Mouse (Mus musculus) forebrain, embryonic 12.5 days (tissue): ENCODE measurements around the gene Tyrp1. TPM values are rescaled to one million over a fixed set of nuclear protein-coding genes. Genes with fewer than 3 reads are reported as not detected.

ENCODE experiments used
- ATAC-seq: fragments of 200-750 bp; cut with Nextera tagmentation; 2 replicates; pipeline ENCODE4 v1.8.0; 2017; ENCODE audit warnings: moderate TSS enrichment; ENCODE audit not compliant: low FRiP score
- H3K27ac ChIP-seq: fragments of 300-500 bp; sonication (generic); 2 replicates; pipeline ENCODE4 v1.5.1; 2016; ENCODE audit warnings: mild to moderate bottlenecking
- H3K27me3 ChIP-seq: fragments of 300-500 bp; sonication (generic); 2 replicates; pipeline ENCODE4 v1.6.1; 2016; ENCODE audit warnings: mild to moderate bottlenecking
- H3K36me3 ChIP-seq: fragments of 300-500 bp; sonication (generic); replicated peaks from 2 replicates; pipeline ENCODE4 v1.6.1; 2016; ENCODE audit warnings: mild to moderate bottlenecking
- H3K4me1 ChIP-seq: fragments of 300-500 bp; sonication (generic); 2 replicates; pipeline ENCODE4 v1.6.1; 2016
- H3K4me2 ChIP-seq: fragments of 300-500 bp; sonication (generic); 2 replicates; pipeline ENCODE4 v1.6.1; 2016; ENCODE audit warnings: mild to moderate bottlenecking, moderate library complexity
- H3K4me3 ChIP-seq: fragments of 300-500 bp; sonication (generic); replicated peaks from 2 replicates; pipeline ENCODE4 v1.5.1; 2016; ENCODE audit warnings: mild to moderate bottlenecking
- H3K9ac ChIP-seq: fragments of 300-500 bp; sonication (generic); 2 replicates; pipeline ENCODE4 v1.6.1; 2016; ENCODE audit warnings: mild to moderate bottlenecking
- H3K9me3 ChIP-seq: fragments of 300-500 bp; sonication (generic); 2 replicates; pipeline ENCODE4 v1.6.1; 2016
- WGBS: fragments of 180-500 bp; shearing (Covaris S2); methylation state at CpG from one replicate; pipeline ENCODE4 v1.1.7; 2016; 5-methylcytosine and 5-hydroxymethylcytosine counted together
- polyA plus RNA-seq: library from polyadenylated mRNA; unstranded; fragments of >200 nt; fragmentation: Nextera tagmentation; extraction: Ambion mirVana; gene quantifications from 2 replicates; pipeline ENCODE4 v1.2.1, GENCODE M21; 2016

The Tyrp1 gene
- polyA plus RNA-seq = 0.14 and 0.93 TPM in 2 replicates

GRCm38 (mm10) chr4:80834050-80834449, at the start of gene Tyrp1:
TSS of gene Tyrp1 (plus strand) at chr4:80834123.
- Histone ChIP-seq H3K4me1 (no peaks in the 10 kb centered on the region), H3K9me3 (no peaks in the 10 kb centered on the region), H3K36me3 (no peaks in the 10 kb centered on the region), H3K27me3 (no peaks in the 10 kb centered on the region), H3K9ac (no peak within 1 kb of the TSS), H3K4me3 (no peak within 1 kb of the TSS), H3K4me2 (no peak within 1 kb of the TSS), H3K27ac (no peak within 1 kb of the TSS)
- no peak for ATAC-seq
- 23% methylated on average over 3 of the region's 3 CpGs for WGBS

- 77% methylated on average over 1 of the region's 1 CpGs for WGBS
- Histone ChIP-seq H3K9ac (no peak overlapping the region), H3K36me3 (no peaks in the 10 kb centered on the region), H3K9me3 (no peaks in the 10 kb centered on the region), H3K4me2 (no peak overlapping the region), H3K4me3 (no peak overlapping the region), H3K27ac (no peak overlapping the region), H3K4me1 (no peaks in the 10 kb centered on the region), H3K27me3 (no peaks in the 10 kb centered on the region)
- no peak for ATAC-seq
These were observed 45.6 kb upstream of the Tyrp1 start for GRCm38 (mm10) chr4:80788339-80788738.

DNA sequence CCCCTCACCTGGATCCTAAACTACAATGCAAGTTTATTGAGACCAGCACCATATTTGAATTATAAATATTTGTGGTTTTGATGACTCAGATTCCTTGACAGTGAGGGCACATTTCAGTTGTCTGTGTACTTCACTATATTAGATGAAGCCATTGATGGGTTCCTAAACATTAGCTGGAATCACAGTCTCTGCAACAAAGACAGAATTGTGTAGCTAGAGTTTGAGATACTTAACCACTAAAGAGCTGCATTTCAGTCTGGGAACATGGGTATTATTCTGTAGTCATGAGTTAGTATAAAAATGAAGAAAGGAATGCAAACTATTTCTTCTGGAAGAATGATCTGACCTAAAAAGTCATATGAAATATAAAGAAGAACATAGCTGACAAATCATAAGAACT, 14.4 kb upstream of the Tyrp1 start:
- Histone ChIP-seq H3K27me3 (no peaks in the 10 kb centered on the region), H3K36me3 (no peaks in the 10 kb centered on the region), H3K9ac (no peak overlapping the region), H3K4me3 (no peak overlapping the region), H3K27ac (no peak overlapping the region), H3K9me3 (no peaks in the 10 kb centered on the region), H3K4me2 (no peak overlapping the region), H3K4me1 (no peaks in the 10 kb centered on the region)
- ATAC-seq = no peak

DNA sequence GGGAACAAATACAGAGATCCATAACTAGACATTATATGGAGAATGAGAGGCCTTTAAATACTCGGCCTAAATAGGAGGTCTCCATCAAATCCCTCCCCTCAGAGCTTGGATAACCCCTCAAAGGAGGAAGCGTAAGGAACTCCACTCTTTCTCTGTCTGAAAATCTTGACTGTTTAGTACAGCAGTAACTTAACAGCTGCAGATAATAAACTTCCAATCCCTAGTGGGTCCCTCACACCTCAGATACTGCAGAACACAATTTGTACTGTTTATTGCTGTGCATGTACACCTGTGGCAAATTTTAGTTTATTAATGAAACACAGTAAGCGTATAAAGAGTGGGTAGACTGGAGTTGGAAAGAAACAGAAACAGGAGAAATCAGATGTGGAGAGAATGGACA, 12.0 kb upstream of the Tyrp1 start:
- H3K9me3 ChIP-seq = no peaks in the 10 kb centered on the region
- ATAC-seq = no peak
- H3K4me2 ChIP-seq = no peak overlapping the region
- H3K27ac ChIP-seq = no peak overlapping the region
- no peak overlapping the region for H3K4me3 ChIP-seq
- no peaks in the 10 kb centered on the region for H3K27me3 ChIP-seq
- WGBS = 87% methylated on average over 3 of the region's 3 CpGs
- H3K9ac ChIP-seq = no peak overlapping the region
- no peaks in the 10 kb centered on the region for H3K36me3 ChIP-seq
- no peaks in the 10 kb centered on the region for H3K4me1 ChIP-seq

- 50% methylated on average over 2 of the region's 2 CpGs for WGBS
- Histone ChIP-seq H3K9ac (no peak overlapping the region), H3K27me3 (no peaks in the 10 kb centered on the region), H3K4me1 (no peaks in the 10 kb centered on the region), H3K4me2 (no peak overlapping the region), H3K27ac (no peak overlapping the region), H3K36me3 (no peaks in the 10 kb centered on the region), H3K9me3 (no peaks in the 10 kb centered on the region), H3K4me3 (no peak overlapping the region)
- ATAC-seq = no peak
These were observed 5.7 kb upstream of the Tyrp1 start for GRCm38 (mm10) chr4:80828232-80828631.

- Histone ChIP-seq H3K4me1 (no peaks in the 10 kb centered on the region), H3K36me3 (no peaks in the 10 kb centered on the region), H3K9ac (no peak overlapping the region), H3K27ac (no peak overlapping the region), H3K27me3 (no peaks in the 10 kb centered on the region), H3K4me2 (no peak overlapping the region), H3K9me3 (no peaks in the 10 kb centered on the region), H3K4me3 (no peak overlapping the region)
- no peak for ATAC-seq
- WGBS = 89% methylated on average over 4 of the region's 4 CpGs
These were observed 5.4 kb downstream of the Tyrp1 start for GRCm38 (mm10) chr4:80839317-80839716.

- Histone ChIP-seq H3K9me3 (no peaks in the 10 kb centered on the region), H3K36me3 (no peaks in the 10 kb centered on the region), H3K4me3 (no peak overlapping the region), H3K27ac (no peak overlapping the region), H3K4me2 (no peak overlapping the region), H3K27me3 (no peaks in the 10 kb centered on the region), H3K9ac (no peak overlapping the region), H3K4me1 (no peaks in the 10 kb centered on the region)
- WGBS = 62% methylated on average over 1 of the region's 1 CpGs
- no peak for ATAC-seq
These were observed 8.1 kb downstream of the Tyrp1 start for GRCm38 (mm10) chr4:80841980-80842379.

- no peak overlapping the region for H3K4me2 ChIP-seq
- H3K9me3 ChIP-seq = no peaks in the 10 kb centered on the region
- no peaks in the 10 kb centered on the region for H3K27me3 ChIP-seq
- H3K9ac ChIP-seq = no peak overlapping the region
- no peak for ATAC-seq
- no peaks in the 10 kb centered on the region for H3K36me3 ChIP-seq
- no peak overlapping the region for H3K27ac ChIP-seq
- H3K4me1 ChIP-seq = no peaks in the 10 kb centered on the region
- H3K4me3 ChIP-seq = no peak overlapping the region
These were observed 9.8 kb downstream of the Tyrp1 start for GRCm38 (mm10) chr4:80843752-80844151.

- Histone ChIP-seq H3K27me3 (no peaks in the 10 kb centered on the region), H3K27ac (no peak overlapping the region), H3K4me2 (no peak overlapping the region), H3K4me1 (no peaks in the 10 kb centered on the region), H3K4me3 (no peak overlapping the region), H3K9me3 (no peaks in the 10 kb centered on the region), H3K36me3 (no peaks in the 10 kb centered on the region), H3K9ac (no peak overlapping the region)
- WGBS = 88% methylated on average over 3 of the region's 3 CpGs
- no peak for ATAC-seq
These were observed 12.1 kb downstream of the Tyrp1 start for GRCm38 (mm10) chr4:80846052-80846451.

GRCm38 (mm10) chr4:80852590-80853425, 18.9 kb downstream of the Tyrp1 start:
- 75% methylated on average over 7 of the region's 7 CpGs for WGBS
- H3K4me2 ChIP-seq = no peak overlapping the region
- no peaks in the 10 kb centered on the region for H3K9me3 ChIP-seq
- no peak for ATAC-seq
- H3K4me3 ChIP-seq = no peak overlapping the region
- H3K27me3 ChIP-seq = no peaks in the 10 kb centered on the region
- H3K36me3 ChIP-seq = no peaks in the 10 kb centered on the region
- no peak overlapping the region for H3K27ac ChIP-seq
- H3K9ac ChIP-seq = no peak overlapping the region
- H3K4me1 ChIP-seq = 0 out of 2 replicates have a peak, but pooled peaks cover 3% of the 10 kb centered on the region

DNA sequence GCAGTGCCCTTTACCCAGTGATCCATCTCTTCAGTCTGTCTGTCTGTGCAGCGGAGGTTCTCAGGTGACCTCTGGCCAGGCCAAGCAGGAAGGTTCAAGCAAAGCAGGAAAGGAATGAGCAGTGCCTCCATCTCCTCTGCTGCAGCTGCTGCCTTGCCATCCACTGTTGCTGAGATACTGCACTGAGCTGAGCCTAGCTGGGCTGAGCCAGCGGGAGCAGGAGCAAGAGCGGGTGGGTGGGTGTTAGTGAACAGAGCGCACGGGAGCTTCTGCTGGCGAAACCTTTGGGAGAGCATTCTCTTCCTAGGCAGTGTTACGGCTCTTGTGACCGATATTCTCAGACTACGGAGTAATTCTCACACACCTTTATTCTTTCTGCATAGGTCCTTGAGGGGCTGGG, 21.6 kb downstream of the Tyrp1 start:
- 79% methylated on average over 9 of the region's 9 CpGs for WGBS
- no peaks in the 10 kb centered on the region for H3K36me3 ChIP-seq
- no peak overlapping the region for H3K4me2 ChIP-seq
- ATAC-seq = no peak
- no peak overlapping the region for H3K4me3 ChIP-seq
- H3K4me1 ChIP-seq = 0 out of 2 replicates have a peak, but pooled peaks cover 3% of the 10 kb centered on the region
- no peaks in the 10 kb centered on the region for H3K27me3 ChIP-seq
- H3K27ac ChIP-seq = no peak overlapping the region
- no peak overlapping the region for H3K9ac ChIP-seq
- no peaks in the 10 kb centered on the region for H3K9me3 ChIP-seq

DNA sequence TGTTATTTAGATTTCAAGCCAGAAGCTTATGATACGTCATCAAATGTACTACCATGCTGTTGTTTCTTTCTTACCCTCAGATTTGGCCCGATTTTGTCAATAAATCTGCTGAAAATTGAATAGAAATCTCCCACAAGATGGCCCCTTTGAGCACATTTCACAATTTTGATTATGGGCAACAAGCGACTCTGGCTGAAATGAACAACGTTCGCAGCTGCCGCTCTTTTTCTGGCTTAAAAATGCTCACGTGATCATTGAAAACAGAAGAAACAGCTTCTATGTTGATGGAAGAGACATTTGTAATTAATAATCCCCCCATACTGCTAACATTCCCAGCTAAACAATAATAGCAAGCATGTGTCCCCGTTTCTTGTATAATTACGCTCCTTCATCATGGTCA, 29.0 kb downstream of the Tyrp1 start:
- Histone ChIP-seq H3K9me3 (no peaks in the 10 kb centered on the region), H3K4me1 (peaks cover 6% of the 10 kb centered on the region; the same call in 1 of the 2 replicates), H3K4me3 (no peak overlapping the region), H3K36me3 (no peaks in the 10 kb centered on the region), H3K9ac (no peak overlapping the region), H3K27ac (no peak overlapping the region), H3K4me2 (no peak overlapping the region), H3K27me3 (no peaks in the 10 kb centered on the region)
- WGBS = 73% methylated on average over 9 of the region's 9 CpGs
- no peak for ATAC-seq

DNA sequence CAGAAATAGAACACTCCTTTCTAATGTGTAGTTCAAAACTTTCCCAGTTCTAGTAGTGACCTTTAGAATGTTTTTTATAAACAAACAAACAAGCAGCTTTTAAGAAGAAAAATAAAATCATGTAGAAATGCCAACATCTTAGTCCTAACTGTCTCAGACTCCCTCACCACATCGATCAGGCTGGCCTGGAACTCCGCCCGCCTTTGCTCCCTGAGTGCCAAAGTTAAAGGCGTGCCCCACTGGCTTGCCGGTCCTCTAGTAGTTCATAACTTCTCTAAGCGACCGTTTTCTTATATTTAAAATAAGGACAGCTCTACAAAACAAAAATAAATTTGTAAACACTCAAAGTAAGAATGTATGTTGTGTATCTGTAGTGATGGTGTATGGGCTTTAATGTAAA, 30.0 kb downstream of the Tyrp1 start:
- H3K36me3 ChIP-seq = no peaks in the 10 kb centered on the region
- ATAC-seq = no peak
- H3K9ac ChIP-seq = no peak overlapping the region
- peaks cover 6% of the 10 kb centered on the region; the same call in 1 of the 2 replicates for H3K4me1 ChIP-seq
- no peaks in the 10 kb centered on the region for H3K27me3 ChIP-seq
- no peaks in the 10 kb centered on the region for H3K9me3 ChIP-seq
- H3K27ac ChIP-seq = no peak overlapping the region
- no peak overlapping the region for H3K4me3 ChIP-seq
- 73% methylated on average over 7 of the region's 7 CpGs for WGBS
- no peak overlapping the region for H3K4me2 ChIP-seq
